In genomic region chr11:96934921-96935356, GRCm38 (mm10) we compare ENCODE assay signal across 7 mouse cellular contexts. TPM values are rescaled to one million over a fixed set of nuclear protein-coding genes. Genes with fewer than 3 reads are reported as not detected.
DNase-seq lines count a peak whose midpoint lies in the region; ATAC-seq and TF ChIP-seq lines count a peak whose summit lies in the region.

No protein-coding gene starts in this region.

- no peak overlapping the region for H3ac ChIP-seq in C2C12 (ENCODE audit: control insufficient read depth, insufficient read length, low read depth)

- DNase-seq in G1E (ENCODE audit: low spot score) = peak; percentile 73
- DNase-seq in embryonic facial prominence, embryonic 10.5 days (ENCODE audit: low spot score) = peak; percentile 63
- peak; percentile 75 to 85 for DNase-seq in kidney, postnatal 4 days
- peak; percentile 95 for DNase-seq in lung, postnatal 36 days

- H3K36me3 ChIP-seq in C2C12 (ENCODE audit: control insufficient read depth, insufficient read depth) = no peaks in the 10 kb centered on the region
- H3K36me3 ChIP-seq in G1E (replicated peaks) = peaks cover 61% of the 10 kb centered on the region
- H3K36me3 ChIP-seq in embryonic facial prominence, embryonic 10.5 days (replicated peaks) = no peaks in the 10 kb centered on the region
- H3K36me3 ChIP-seq in heart, embryonic 16.5 days (ENCODE audit: control insufficient read depth, insufficient read depth) = no peaks in the 10 kb centered on the region
- H3K36me3 ChIP-seq in small intestine, adult 2 months (ENCODE audit: control insufficient read depth, insufficient read depth, low read length) = peaks cover 62% of the 10 kb centered on the region

- TF ChIP-seq CTCF in C2C12 (IDR thresholded peaks at IDR 0.05; ENCODE audit: control insufficient read depth, insufficient read depth, insufficient read length) (no peak), G1E (IDR thresholded peaks at IDR 0.05; ENCODE audit: low read depth, low read length) (no peak)
- no peak for TF ChIP-seq CTCF in small intestine, adult 2 months (IDR thresholded peaks at IDR 0.05; ENCODE audit: extremely low read depth, insufficient read length, insufficient replicate concordance, low read depth, low read length)

- peaks cover 4% of the 10 kb centered on the region for H3K27me3 ChIP-seq in C2C12 (ENCODE audit: control insufficient read depth, insufficient read depth, insufficient read length)
- H3K27me3 ChIP-seq in G1E (ENCODE audit: insufficient read depth, low read length) = peaks cover 3% of the 10 kb centered on the region; the same call in 1 of the 2 replicates
- H3K27me3 ChIP-seq in embryonic facial prominence, embryonic 10.5 days (replicated peaks; ENCODE audit: low read depth, poor library complexity, severe bottlenecking) = peaks cover 13% of the 10 kb centered on the region
- H3K27me3 ChIP-seq in heart, embryonic 16.5 days (ENCODE audit: control insufficient read depth, insufficient read depth, low read length) = no peaks in the 10 kb centered on the region
- H3K27me3 ChIP-seq in small intestine, adult 2 months (ENCODE audit: control insufficient read depth, insufficient read depth, low read length) = no peaks in the 10 kb centered on the region

- 25% methylated on average over 12 of the region's 12 CpGs for WGBS in embryonic facial prominence, embryonic 10.5 days
- 23% methylated on average over 12 of the region's 12 CpGs for WGBS in heart, embryonic 16.5 days
- 9% methylated on average over 12 of the region's 12 CpGs for WGBS in small intestine, adult 2 months

- no peaks in the 10 kb centered on the region for H3K79me3 ChIP-seq in C2C12 (ENCODE audit: low read depth)

- H3K4me3 ChIP-seq in C2C12 (ENCODE audit: insufficient read depth, poor library complexity, severe bottlenecking) = no peak overlapping the region
- peak overlapping the region; percentile 24; the same call in 1 of the 2 replicates for H3K4me3 ChIP-seq in G1E (ENCODE audit: low read depth, low read length)
- peak overlapping the region; percentile 37 for H3K4me3 ChIP-seq in embryonic facial prominence, embryonic 10.5 days
- peak overlapping the region; percentile 27 for H3K4me3 ChIP-seq in heart, embryonic 16.5 days (ENCODE audit: low read length)
- H3K4me3 ChIP-seq in small intestine, adult 2 months (ENCODE audit: low read depth, low read length) = peak overlapping the region; percentile 52

- H3K79me2 ChIP-seq in C2C12 (ENCODE audit: control insufficient read depth, insufficient read depth) = no peaks in the 10 kb centered on the region

- H3K4me2 ChIP-seq in heart, embryonic 16.5 days (ENCODE audit: low read depth, low read length) = peak overlapping the region; percentile 52

- peak; percentile 80 for ATAC-seq in G1E (ENCODE audit: extremely low read depth, insufficient number of reproducible peaks, low FRiP score, poor library complexity, severe bottlenecking)
- peak; percentile 86 for ATAC-seq in heart, embryonic 16.5 days (replicated peaks; ENCODE audit: extremely low read depth, insufficient read depth, low FRiP score)

- peak overlapping the region; percentile 49; the same call in 1 of the 2 replicates for H3K9ac ChIP-seq in heart, embryonic 16.5 days (ENCODE audit: low read length)

- TF ChIP-seq POLR2A in small intestine, adult 2 months (IDR thresholded peaks at IDR 0.05; ENCODE audit: low read depth, low read length) = peak; percentile 70

- H3K9me3 ChIP-seq in G1E (replicated peaks) = no peaks in the 10 kb centered on the region
- no peaks in the 10 kb centered on the region for H3K9me3 ChIP-seq in embryonic facial prominence, embryonic 10.5 days
- H3K9me3 ChIP-seq in heart, embryonic 16.5 days (replicated peaks; ENCODE audit: control insufficient read depth, low read length) = no peaks in the 10 kb centered on the region

- peak overlapping the region; percentile 70 for H3K27ac ChIP-seq in embryonic facial prominence, embryonic 10.5 days (replicated peaks)
- peak overlapping the region; percentile 68 for H3K27ac ChIP-seq in heart, embryonic 16.5 days (ENCODE audit: low read length)
- peak overlapping the region; percentile 99 for H3K27ac ChIP-seq in small intestine, adult 2 months (ENCODE audit: insufficient read depth, low read depth, low read length)

- H3K4me1 ChIP-seq in G1E (ENCODE audit: insufficient read depth, low read depth, low read length) = peaks cover 85% of the 10 kb centered on the region
- H3K4me1 ChIP-seq in embryonic facial prominence, embryonic 10.5 days = peaks cover 27% of the 10 kb centered on the region
- H3K4me1 ChIP-seq in heart, embryonic 16.5 days (ENCODE audit: control insufficient read depth, insufficient read depth, low read length) = peaks cover 6% of the 10 kb centered on the region
- peaks cover 31% of the 10 kb centered on the region for H3K4me1 ChIP-seq in small intestine, adult 2 months (ENCODE audit: control insufficient read depth, insufficient read depth, insufficient read length, low read length)

TF ChIP-seq in C2C12, 6 proteins besides CTCF, POLR2A, EP300 and RAD21:
- TF ChIP-seq MAX (IDR thresholded peaks at IDR 0.05) = no peak
- TF ChIP-seq USF1 (IDR thresholded peaks at IDR 0.05; ENCODE audit: low read depth) = peak; percentile 85

RNA-seq across cellular contexts. Expression of gene Prr15l, which starts 7.0 kb away (rescaled TPM):
- polyA plus RNA-seq in C2C12 (2012; fragmentation: generic; extraction: Trizol) (0.01 TPM), G1E (2012) (0.11 and 0.17 TPM in 2 replicates)
- total RNA-seq in G1E (2014; fragmentation: Nextera tagmentation) (not detected in 2 replicates), G1E (2017) (0.05 and 0.17 TPM in 2 replicates)
- polyA plus RNA-seq in embryonic facial prominence, embryonic 10.5 days (2016; fragmentation: Nextera tagmentation; extraction: Ambion mirVana) = 1.1 and 2.3 TPM in 2 replicates
- 1.0 and 5.6 TPM in 2 replicates for polyA plus RNA-seq in heart, embryonic 16.5 days (2015; fragmentation: Nextera tagmentation; extraction: Ambion mirVana)
- polyA plus RNA-seq in small intestine, adult 2 months (2012; rRNA removed) = 56.6 and 137 TPM in 2 replicates

RNA-seq across cellular contexts. Expression of gene Pnpo, which starts 8.8 kb away (rescaled TPM):
- 8.5 TPM for polyA plus RNA-seq in C2C12 (2012; fragmentation: generic; extraction: Trizol)
- 119 and 123 TPM in 2 replicates for total RNA-seq in G1E (2014; fragmentation: Nextera tagmentation)
- total RNA-seq in G1E (2017) = 298 and 340 TPM in 2 replicates
- 64.1 and 97.1 TPM in 2 replicates for polyA plus RNA-seq in G1E (2012)
- 32.0 and 34.5 TPM in 2 replicates for polyA plus RNA-seq in embryonic facial prominence, embryonic 10.5 days (2016; fragmentation: Nextera tagmentation; extraction: Ambion mirVana)
- 45.8 and 48.9 TPM in 2 replicates for polyA plus RNA-seq in heart, embryonic 16.5 days (2015; fragmentation: Nextera tagmentation; extraction: Ambion mirVana)
- 28.4 and 44.6 TPM in 2 replicates for polyA plus RNA-seq in small intestine, adult 2 months (2012; rRNA removed)

RNA-seq across cellular contexts. Expression of gene Cdk5rap3, which starts 18.6 kb away (rescaled TPM):
- polyA plus RNA-seq in C2C12 (2012; fragmentation: generic; extraction: Trizol) (33.1 TPM), G1E (2012) (63.6 TPM in 2 replicates)
- total RNA-seq in G1E (2014; fragmentation: Nextera tagmentation) (30.6 and 31.7 TPM in 2 replicates), G1E (2017) (51.3 and 59.3 TPM in 2 replicates)
- polyA plus RNA-seq in embryonic facial prominence, embryonic 10.5 days (2016; fragmentation: Nextera tagmentation; extraction: Ambion mirVana) = 90.1 and 99.9 TPM in 2 replicates
- 48.7 and 60.5 TPM in 2 replicates for polyA plus RNA-seq in heart, embryonic 16.5 days (2015; fragmentation: Nextera tagmentation; extraction: Ambion mirVana)
- 23.2 and 33.1 TPM in 2 replicates for polyA plus RNA-seq in small intestine, adult 2 months (2012; rRNA removed)

RNA-seq across cellular contexts. Expression of gene Sp2, which starts 47.8 kb away (rescaled TPM):
- polyA plus RNA-seq in C2C12 (2012; fragmentation: generic; extraction: Trizol) (13.9 TPM), G1E (2012) (46.6 and 54.6 TPM in 2 replicates)
- total RNA-seq in G1E (2014; fragmentation: Nextera tagmentation) (27.9 and 32.3 TPM in 2 replicates), G1E (2017) (0.99 and 1.6 TPM in 2 replicates)
- polyA plus RNA-seq in embryonic facial prominence, embryonic 10.5 days (2016; fragmentation: Nextera tagmentation; extraction: Ambion mirVana) = 27.9 and 30.3 TPM in 2 replicates
- polyA plus RNA-seq in heart, embryonic 16.5 days (2015; fragmentation: Nextera tagmentation; extraction: Ambion mirVana) = 15.2 and 15.7 TPM in 2 replicates
- 11.0 and 20.1 TPM in 2 replicates for polyA plus RNA-seq in small intestine, adult 2 months (2012; rRNA removed)
